Mouse (Mus musculus): ENCODE data around the gene Mb. TPM values are rescaled to one million over a fixed set of nuclear protein-coding genes. Genes with fewer than 3 reads are reported as not detected.

Mb gene
- polyA plus RNA-seq, 1 experiment from 2014 or later = 977 TPM

DNA sequence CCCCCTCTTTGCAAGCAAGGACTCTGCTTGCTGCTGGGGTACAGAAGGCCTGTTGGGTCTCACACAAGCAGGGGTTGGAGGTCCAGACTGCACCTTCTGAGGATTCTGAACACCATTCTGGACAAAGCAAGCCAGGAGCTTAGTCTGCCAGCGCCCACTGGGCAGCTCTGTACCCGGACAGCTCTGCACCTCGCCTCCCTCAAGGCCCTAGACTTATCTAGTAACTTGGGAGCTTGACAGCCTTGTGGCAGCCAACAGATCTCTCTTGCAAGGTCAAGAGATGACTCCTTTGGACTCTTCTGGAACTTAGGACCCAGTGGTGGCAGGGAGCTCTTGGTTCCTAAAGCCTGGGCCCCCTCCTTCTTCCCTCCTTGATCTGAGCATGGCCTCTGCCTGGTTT, 23.4 kb downstream of the Mb start:
- Histone ChIP-seq H3K4me3 (ENCODE audit: low read length) (no peak overlapping the region), H3K4me1 (ENCODE audit: control insufficient read depth, insufficient read depth, low read length) (peaks cover 45% of the 10 kb centered on the region), H3K27ac (ENCODE audit: low read length) (peak overlapping the region; percentile 77), H3K9ac (ENCODE audit: low read length) (peak overlapping the region; percentile 21), H3K36me3 (ENCODE audit: control insufficient read depth, insufficient read depth) (no peaks in the 10 kb centered on the region), H3K9me3 (replicated peaks; ENCODE audit: control insufficient read depth, low read length) (no peaks in the 10 kb centered on the region), H3K27me3 (ENCODE audit: control insufficient read depth, insufficient read depth, low read length) (no peaks in the 10 kb centered on the region), H3K4me2 (ENCODE audit: low read depth, low read length) (no peak overlapping the region)
- ATAC-seq (replicated peaks; ENCODE audit: extremely low read depth, insufficient read depth, low FRiP score) = no peak
- 55% methylated on average over 3 of the region's 3 CpGs for WGBS

DNA sequence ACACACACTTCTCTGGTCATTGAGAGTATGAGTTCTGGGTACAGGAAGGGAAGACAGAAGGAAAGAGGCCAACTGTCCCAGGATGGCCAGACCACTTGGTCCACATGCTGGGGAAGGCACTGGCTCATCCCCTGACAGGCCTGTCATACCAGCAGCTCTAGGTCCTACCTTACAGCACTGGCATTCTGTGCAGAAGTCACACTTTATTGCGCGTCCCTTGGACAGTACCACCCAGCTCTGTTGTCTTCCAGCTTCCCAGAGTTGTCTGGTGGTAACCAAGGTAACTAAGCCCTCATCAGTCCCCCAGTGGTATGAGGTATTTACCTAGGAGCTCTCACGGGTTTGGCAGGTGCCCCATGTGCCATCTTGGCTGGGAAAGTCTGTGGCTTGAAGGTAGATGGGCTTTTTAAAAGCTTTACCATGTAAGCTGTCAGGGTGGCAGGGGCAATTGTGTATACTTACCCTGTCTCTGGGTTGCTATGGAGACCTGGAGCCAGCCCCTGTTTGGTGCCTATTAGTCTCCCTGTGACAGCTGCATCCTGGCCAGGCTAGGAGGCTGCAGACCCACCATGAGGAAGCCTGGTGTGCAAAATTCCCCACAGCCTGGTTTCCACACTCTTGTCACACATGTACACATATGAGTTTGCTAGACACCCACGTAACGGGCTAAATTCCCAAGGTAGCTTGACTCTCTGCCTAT, 24.4 kb downstream of the Mb start:
- Histone ChIP-seq H3K27ac (ENCODE audit: low read length) (no peak overlapping the region), H3K4me2 (ENCODE audit: low read depth, low read length) (no peak overlapping the region), H3K4me3 (ENCODE audit: low read length) (no peak overlapping the region), H3K4me1 (ENCODE audit: control insufficient read depth, insufficient read depth, low read length) (peaks cover 49% of the 10 kb centered on the region), H3K9me3 (replicated peaks; ENCODE audit: control insufficient read depth, low read length) (no peaks in the 10 kb centered on the region), H3K27me3 (ENCODE audit: control insufficient read depth, insufficient read depth, low read length) (no peaks in the 10 kb centered on the region), H3K9ac (ENCODE audit: low read length) (0 out of 2 replicates have a peak overlapping the region, but pooled peaks have one; percentile 13), H3K36me3 (ENCODE audit: control insufficient read depth, insufficient read depth) (no peaks in the 10 kb centered on the region)
- WGBS = 77% methylated on average over 5 of the region's 5 CpGs
- no peak for ATAC-seq (replicated peaks; ENCODE audit: extremely low read depth, insufficient read depth, low FRiP score)

DNA sequence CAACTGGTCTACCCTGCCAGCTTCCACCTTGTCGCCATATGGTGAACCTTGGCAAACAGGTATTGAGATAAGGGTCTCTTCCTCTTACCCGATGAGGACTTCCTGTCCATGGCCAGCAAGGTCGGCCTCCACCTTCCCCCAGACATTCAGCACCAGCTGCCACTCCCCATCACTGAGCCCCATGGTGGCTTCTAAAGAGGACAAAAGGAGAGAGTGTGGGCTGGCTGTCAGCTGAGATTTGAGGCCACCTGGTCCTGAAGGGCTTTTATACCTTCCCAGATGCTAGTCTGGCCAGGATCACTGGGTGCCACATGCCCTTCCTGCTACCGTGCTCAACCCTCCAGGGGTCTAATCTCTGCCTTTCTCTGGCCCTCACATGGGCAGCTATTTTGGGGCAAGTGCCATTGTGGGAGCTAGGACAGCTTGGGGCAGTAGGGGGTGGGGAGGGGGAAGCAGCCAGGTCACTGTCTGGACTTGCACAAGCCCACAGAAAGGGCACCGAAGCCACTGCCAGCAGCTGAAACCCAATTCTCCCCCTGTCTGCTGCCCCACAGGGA, 28.0 kb downstream of the Mb start:
- no peaks in the 10 kb centered on the region for H3K9me3 ChIP-seq (replicated peaks; ENCODE audit: control insufficient read depth, low read length)
- peak overlapping the region; percentile 88 for H3K27ac ChIP-seq (ENCODE audit: low read length)
- no peaks in the 10 kb centered on the region for H3K27me3 ChIP-seq (ENCODE audit: control insufficient read depth, insufficient read depth, low read length)
- peak overlapping the region; percentile 48 for H3K4me3 ChIP-seq (ENCODE audit: low read length)
- peaks cover under 1% of the 10 kb centered on the region; the same call in 1 of the 2 replicates for H3K36me3 ChIP-seq (ENCODE audit: control insufficient read depth, insufficient read depth)
- peak overlapping the region; percentile 74 for H3K9ac ChIP-seq (ENCODE audit: low read length)
- H3K4me1 ChIP-seq (ENCODE audit: control insufficient read depth, insufficient read depth, low read length) = peaks cover 56% of the 10 kb centered on the region
- ATAC-seq (replicated peaks; ENCODE audit: extremely low read depth, insufficient read depth, low FRiP score) = peak; percentile 66
- 41% methylated on average over 5 of the region's 5 CpGs for WGBS
- peak overlapping the region; percentile 62 for H3K4me2 ChIP-seq (ENCODE audit: low read depth, low read length)

DNA sequence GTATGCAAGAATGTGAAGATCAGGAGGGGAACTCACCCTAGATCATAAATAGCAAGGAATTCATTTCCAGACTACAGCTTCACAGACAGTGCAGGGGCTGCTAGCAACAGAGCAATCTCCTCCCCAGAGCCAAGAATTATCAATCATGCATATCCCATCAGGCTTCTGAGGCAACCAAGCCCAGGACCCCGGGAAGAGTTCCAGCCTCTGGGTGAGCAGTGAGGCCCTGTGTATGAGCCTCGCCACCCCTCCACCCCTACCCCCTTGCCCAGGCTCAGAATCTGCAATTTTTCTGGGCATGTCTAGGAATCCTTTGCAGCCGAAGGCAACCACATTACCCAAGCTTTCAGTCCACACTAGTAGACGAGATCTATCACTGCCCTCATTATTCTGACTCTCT, 28.6 kb downstream of the Mb start:
- WGBS = 60% methylated on average over 4 of the region's 4 CpGs
- peak overlapping the region; percentile 48 for H3K4me3 ChIP-seq (ENCODE audit: low read length)
- H3K27me3 ChIP-seq (ENCODE audit: control insufficient read depth, insufficient read depth, low read length) = no peaks in the 10 kb centered on the region
- H3K36me3 ChIP-seq (ENCODE audit: control insufficient read depth, insufficient read depth) = peaks cover 5% of the 10 kb centered on the region; the same call in 1 of the 2 replicates
- peaks cover 55% of the 10 kb centered on the region for H3K4me1 ChIP-seq (ENCODE audit: control insufficient read depth, insufficient read depth, low read length)
- no peaks in the 10 kb centered on the region for H3K9me3 ChIP-seq (replicated peaks; ENCODE audit: control insufficient read depth, low read length)
- no peak for ATAC-seq (replicated peaks; ENCODE audit: extremely low read depth, insufficient read depth, low FRiP score)
- H3K4me2 ChIP-seq (ENCODE audit: low read depth, low read length) = peak overlapping the region; percentile 62
- peak overlapping the region; percentile 88 for H3K27ac ChIP-seq (ENCODE audit: low read length)
- H3K9ac ChIP-seq (ENCODE audit: low read length) = peak overlapping the region; percentile 74

DNA sequence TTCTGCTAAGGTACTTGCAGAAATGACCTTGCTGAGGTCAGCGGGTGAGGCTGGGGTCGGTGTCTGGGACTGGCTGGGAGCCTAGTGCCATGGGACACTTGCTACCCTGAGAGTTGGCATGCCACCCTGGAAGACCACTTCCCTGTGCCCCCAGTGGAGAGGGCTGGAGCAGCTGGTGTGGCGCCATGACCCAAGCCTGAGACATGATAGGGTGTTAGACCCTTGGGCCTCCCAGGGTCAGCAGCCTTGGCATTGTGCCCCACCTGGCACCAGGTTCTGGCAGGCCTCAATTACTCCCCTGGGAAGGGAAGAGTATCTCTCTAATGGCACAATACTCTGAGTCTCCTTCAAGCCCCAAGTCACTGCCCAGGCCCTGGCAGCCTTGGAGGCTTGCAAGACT, 29.4 kb downstream of the Mb start:
- WGBS = 61% methylated on average over 3 of the region's 3 CpGs
- ATAC-seq (replicated peaks; ENCODE audit: extremely low read depth, insufficient read depth, low FRiP score) = no peak
- peaks cover 56% of the 10 kb centered on the region for H3K4me1 ChIP-seq (ENCODE audit: control insufficient read depth, insufficient read depth, low read length)
- peak overlapping the region; percentile 74 for H3K9ac ChIP-seq (ENCODE audit: low read length)
- peak overlapping the region; percentile 88 for H3K27ac ChIP-seq (ENCODE audit: low read length)
- H3K4me2 ChIP-seq (ENCODE audit: low read depth, low read length) = peak overlapping the region; percentile 62
- peak overlapping the region; percentile 48 for H3K4me3 ChIP-seq (ENCODE audit: low read length)
- H3K27me3 ChIP-seq (ENCODE audit: control insufficient read depth, insufficient read depth, low read length) = no peaks in the 10 kb centered on the region
- H3K9me3 ChIP-seq (replicated peaks; ENCODE audit: control insufficient read depth, low read length) = no peaks in the 10 kb centered on the region
- H3K36me3 ChIP-seq (ENCODE audit: control insufficient read depth, insufficient read depth) = peaks cover 5% of the 10 kb centered on the region; the same call in 1 of the 2 replicates

DNA sequence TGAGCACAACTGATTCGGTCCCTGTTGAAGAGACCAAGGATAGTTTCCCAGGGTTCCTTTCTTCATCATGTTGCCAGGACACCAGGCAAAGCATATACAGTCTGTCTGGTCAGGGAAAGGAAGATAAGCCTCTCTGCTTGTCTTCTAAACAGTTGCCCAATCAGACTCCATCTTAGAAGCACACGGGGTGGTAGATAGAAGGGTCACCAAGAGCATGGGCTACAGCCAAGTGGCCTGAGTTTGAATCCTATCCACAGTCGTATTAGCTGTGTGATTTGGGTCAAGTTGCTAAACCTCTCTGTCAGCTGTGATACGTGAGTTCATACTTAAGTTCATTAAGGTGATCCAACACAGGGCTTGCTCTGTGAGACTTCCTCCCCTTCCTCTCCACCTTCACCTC, 30.3 kb downstream of the Mb start:
- no peak for ATAC-seq (replicated peaks; ENCODE audit: extremely low read depth, insufficient read depth, low FRiP score)
- H3K4me2 ChIP-seq (ENCODE audit: low read depth, low read length) = peak overlapping the region; percentile 62
- peaks cover 5% of the 10 kb centered on the region; the same call in 1 of the 2 replicates for H3K36me3 ChIP-seq (ENCODE audit: control insufficient read depth, insufficient read depth)
- WGBS = 60% methylated on average over 4 of the region's 4 CpGs
- no peaks in the 10 kb centered on the region for H3K9me3 ChIP-seq (replicated peaks; ENCODE audit: control insufficient read depth, low read length)
- peak overlapping the region; percentile 48 for H3K4me3 ChIP-seq (ENCODE audit: low read length)
- H3K4me1 ChIP-seq (ENCODE audit: control insufficient read depth, insufficient read depth, low read length) = peaks cover 61% of the 10 kb centered on the region
- H3K9ac ChIP-seq (ENCODE audit: low read length) = peak overlapping the region; percentile 74
- H3K27ac ChIP-seq (ENCODE audit: low read length) = peak overlapping the region; percentile 88
- H3K27me3 ChIP-seq (ENCODE audit: control insufficient read depth, insufficient read depth, low read length) = no peaks in the 10 kb centered on the region

DNA sequence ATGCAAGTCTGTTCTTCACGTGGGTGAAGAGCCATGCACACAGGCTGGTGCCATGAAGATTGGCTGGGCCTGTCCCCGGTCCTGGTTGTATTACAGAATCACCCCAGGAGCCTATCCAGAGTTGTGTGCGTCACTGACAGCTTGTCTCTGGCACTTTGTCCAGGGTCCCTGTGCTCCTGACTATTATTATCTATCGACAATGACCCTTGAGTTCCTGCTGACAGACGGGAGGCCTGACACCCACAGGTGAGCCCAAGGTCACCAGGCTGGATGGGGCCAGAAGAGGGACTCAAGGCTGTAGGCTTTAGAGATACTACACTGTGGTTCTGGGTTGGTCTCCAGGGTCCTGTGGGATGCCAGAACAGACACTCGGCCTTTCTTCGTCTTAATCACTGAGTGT, 30.9 kb downstream of the Mb start:
- peak overlapping the region; percentile 74 for H3K9ac ChIP-seq (ENCODE audit: low read length)
- H3K4me2 ChIP-seq (ENCODE audit: low read depth, low read length) = peak overlapping the region; percentile 62
- H3K27ac ChIP-seq (ENCODE audit: low read length) = peak overlapping the region; percentile 88
- H3K27me3 ChIP-seq (ENCODE audit: control insufficient read depth, insufficient read depth, low read length) = no peaks in the 10 kb centered on the region
- peaks cover 65% of the 10 kb centered on the region for H3K4me1 ChIP-seq (ENCODE audit: control insufficient read depth, insufficient read depth, low read length)
- ATAC-seq (replicated peaks; ENCODE audit: extremely low read depth, insufficient read depth, low FRiP score) = peak; percentile 73
- peaks cover 5% of the 10 kb centered on the region; the same call in 1 of the 2 replicates for H3K36me3 ChIP-seq (ENCODE audit: control insufficient read depth, insufficient read depth)
- WGBS = 32% methylated on average over 7 of the region's 7 CpGs
- peak overlapping the region; percentile 48; the same call in 1 of the 2 replicates for H3K4me3 ChIP-seq (ENCODE audit: low read length)
- H3K9me3 ChIP-seq (replicated peaks; ENCODE audit: control insufficient read depth, low read length) = no peaks in the 10 kb centered on the region

DNA sequence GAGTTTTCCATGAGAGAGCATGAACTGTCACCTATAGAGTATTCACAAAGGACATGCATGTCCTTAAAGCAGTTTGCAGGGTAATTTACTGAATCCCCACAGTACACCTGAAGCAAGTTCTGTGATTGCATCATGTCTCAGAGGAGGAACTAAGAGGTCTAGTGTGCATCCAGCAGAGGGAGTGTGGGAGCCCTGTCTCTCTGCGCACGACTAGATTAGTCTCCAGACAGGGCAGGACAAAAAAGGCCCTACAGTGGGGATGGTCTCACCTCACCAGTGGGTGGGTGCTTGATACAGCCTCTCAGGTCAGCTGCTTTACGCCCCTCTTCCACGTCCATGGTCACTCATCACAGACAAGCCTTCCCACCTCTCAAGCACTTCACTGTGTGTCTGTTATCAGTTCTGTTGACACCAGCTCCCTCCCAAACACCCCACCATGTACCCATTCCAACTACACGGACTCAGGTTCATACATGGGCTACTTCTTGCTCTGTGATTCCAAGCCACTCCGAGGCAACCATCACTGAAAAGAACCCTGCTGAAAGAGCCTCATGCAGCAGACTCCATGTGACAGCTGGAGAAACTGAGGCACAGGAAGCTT, 31.6 kb downstream of the Mb start:
- peak; percentile 11 for ATAC-seq (replicated peaks; ENCODE audit: extremely low read depth, insufficient read depth, low FRiP score)
- WGBS = 29% methylated on average over 6 of the region's 6 CpGs
- Histone ChIP-seq H3K27me3 (ENCODE audit: control insufficient read depth, insufficient read depth, low read length) (no peaks in the 10 kb centered on the region), H3K9ac (ENCODE audit: low read length) (peak overlapping the region; percentile 67), H3K4me1 (ENCODE audit: control insufficient read depth, insufficient read depth, low read length) (peaks cover 72% of the 10 kb centered on the region), H3K4me3 (ENCODE audit: low read length) (0 out of 2 replicates have a peak overlapping the region, but pooled peaks have one; percentile 7), H3K9me3 (replicated peaks; ENCODE audit: control insufficient read depth, low read length) (no peaks in the 10 kb centered on the region), H3K27ac (ENCODE audit: low read length) (peak overlapping the region; percentile 88), H3K4me2 (ENCODE audit: low read depth, low read length) (peak overlapping the region; percentile 62), H3K36me3 (ENCODE audit: control insufficient read depth, insufficient read depth) (peaks cover 5% of the 10 kb centered on the region; the same call in 1 of the 2 replicates)

DNA sequence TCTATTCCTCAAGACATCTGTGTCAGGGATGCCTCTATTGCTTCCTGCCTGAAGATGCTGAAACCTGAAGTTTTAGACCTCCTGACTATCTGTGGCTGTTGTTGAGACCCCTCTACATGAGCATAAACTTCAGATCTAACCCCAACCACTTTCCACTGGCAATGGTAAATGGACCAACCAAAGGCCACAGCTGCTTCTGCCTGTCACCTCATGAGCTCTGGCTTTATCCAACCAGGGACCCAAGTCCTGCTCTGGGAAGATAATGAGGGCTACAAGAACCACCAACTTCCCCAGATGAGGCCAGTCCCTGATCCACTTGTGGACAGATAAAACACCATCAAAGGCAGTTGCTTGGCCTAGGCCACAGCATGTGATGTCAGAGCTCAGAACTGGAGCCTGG, 32.6 kb downstream of the Mb start:
- Histone ChIP-seq H3K27ac (ENCODE audit: low read length) (peak overlapping the region; percentile 88), H3K4me2 (ENCODE audit: low read depth, low read length) (no peak overlapping the region; the same call in 1 of the 2 replicates), H3K4me1 (ENCODE audit: control insufficient read depth, insufficient read depth, low read length) (peaks cover 73% of the 10 kb centered on the region), H3K9me3 (replicated peaks; ENCODE audit: control insufficient read depth, low read length) (no peaks in the 10 kb centered on the region), H3K9ac (ENCODE audit: low read length) (no peak overlapping the region; the same call in 1 of the 2 replicates), H3K36me3 (ENCODE audit: control insufficient read depth, insufficient read depth) (peaks cover 5% of the 10 kb centered on the region; the same call in 1 of the 2 replicates), H3K27me3 (ENCODE audit: control insufficient read depth, insufficient read depth, low read length) (no peaks in the 10 kb centered on the region), H3K4me3 (ENCODE audit: low read length) (no peak overlapping the region)
- no peak for ATAC-seq (replicated peaks; ENCODE audit: extremely low read depth, insufficient read depth, low FRiP score)
